Mouse (Mus musculus) neural tube, embryonic 13.5 days (tissue): Measurements from ENCODE around the gene Ergic1. TPM values are rescaled to one million over a fixed set of nuclear protein-coding genes. Genes with fewer than 3 reads are reported as not detected.

Experiments used
- ATAC-seq: fragments of 200-750 bp; cut with Nextera tagmentation; 2 replicates; pipeline ENCODE4 v1.8.0; 2017; ENCODE audit warnings: low read depth, mild to moderate bottlenecking, moderate TSS enrichment, moderate library complexity
- H3K27ac ChIP-seq: fragments of 300-500 bp; sonication (generic); replicated peaks from 2 replicates; pipeline ENCODE4 v1.5.1; 2015; ENCODE audit warnings: moderate library complexity, mild to moderate bottlenecking, inconsistent platforms
- H3K27me3 ChIP-seq: fragments of 300-500 bp; sonication (generic); 2 replicates; pipeline ENCODE4 v1.6.1; 2015; ENCODE audit warnings: mild to moderate bottlenecking, inconsistent platforms
- H3K36me3 ChIP-seq: fragments of 300-500 bp; sonication (generic); 2 replicates; pipeline ENCODE4 v1.6.1; 2015; ENCODE audit warnings: mild to moderate bottlenecking, inconsistent platforms
- H3K4me1 ChIP-seq: fragments of 300-500 bp; sonication (generic); replicated peaks from 2 replicates; pipeline ENCODE4 v1.6.1; 2015; ENCODE audit warnings: inconsistent platforms
- H3K4me2 ChIP-seq: fragments of 300-500 bp; sonication (generic); 2 replicates; pipeline ENCODE4 v1.6.1; 2015; ENCODE audit warnings: inconsistent platforms, mild to moderate bottlenecking, moderate library complexity
- H3K4me3 ChIP-seq: fragments of 300-500 bp; sonication (generic); 2 replicates; pipeline ENCODE4 v1.5.1; 2015; ENCODE audit warnings: mild to moderate bottlenecking, inconsistent platforms
- H3K9ac ChIP-seq: fragments of 300-500 bp; sonication (generic); 2 replicates; pipeline ENCODE4 v1.6.1; 2015; ENCODE audit warnings: moderate library complexity, mild to moderate bottlenecking, inconsistent platforms
- H3K9me3 ChIP-seq: fragments of 300-500 bp; sonication (generic); 2 replicates; pipeline ENCODE4 v1.6.1; 2016; ENCODE audit warnings: inconsistent platforms
- WGBS: fragments of 180-500 bp; shearing (Covaris S2); methylation state at CpG from one replicate; pipeline ENCODE4 v1.1.7; 2015; 5-methylcytosine and 5-hydroxymethylcytosine counted together
- microRNA-seq: library from miRNA; unstranded; fragments of <30 nt; microRNA quantifications from one replicate; pipeline ENCODE4, GENCODE M21; 2016
- polyA plus RNA-seq: library from polyadenylated mRNA; unstranded; fragments of >200 nt; fragmentation: Nextera tagmentation; extraction: Ambion mirVana; gene quantifications from 2 replicates; pipeline ENCODE4 v1.2.1, GENCODE M21; 2015

Ergic1 gene
- polyA plus RNA-seq, 1 experiment from 2014 or later, result 91.0 TPM

- H3K36me3 ChIP-seq, result peaks cover 60% of the 10 kb centered on the region
- no peak overlapping the region for H3K4me2 ChIP-seq
- ATAC-seq, result no peak
These were observed 141.3 kb downstream of the Ergic1 start for GRCm38 (mm10) chr17:26702621-26703020.

GRCm38 (mm10) chr17:26703671-26704070 is 142.4 kb downstream of the Ergic1 start:
- no peak overlapping the region for H3K27ac ChIP-seq

More at GRCm38 (mm10) chr17:26702621-26703020, 141.3 kb downstream of the Ergic1 start:
- Histone ChIP-seq H3K9ac (no peak overlapping the region), H3K4me1 (peaks cover 8% of the 10 kb centered on the region), H3K27me3 (no peaks in the 10 kb centered on the region), H3K9me3 (no peaks in the 10 kb centered on the region), H3K4me3 (no peak overlapping the region), H3K27ac (no peak overlapping the region)
- 92% methylated on average over 4 of the region's 4 CpGs for WGBS

DNA sequence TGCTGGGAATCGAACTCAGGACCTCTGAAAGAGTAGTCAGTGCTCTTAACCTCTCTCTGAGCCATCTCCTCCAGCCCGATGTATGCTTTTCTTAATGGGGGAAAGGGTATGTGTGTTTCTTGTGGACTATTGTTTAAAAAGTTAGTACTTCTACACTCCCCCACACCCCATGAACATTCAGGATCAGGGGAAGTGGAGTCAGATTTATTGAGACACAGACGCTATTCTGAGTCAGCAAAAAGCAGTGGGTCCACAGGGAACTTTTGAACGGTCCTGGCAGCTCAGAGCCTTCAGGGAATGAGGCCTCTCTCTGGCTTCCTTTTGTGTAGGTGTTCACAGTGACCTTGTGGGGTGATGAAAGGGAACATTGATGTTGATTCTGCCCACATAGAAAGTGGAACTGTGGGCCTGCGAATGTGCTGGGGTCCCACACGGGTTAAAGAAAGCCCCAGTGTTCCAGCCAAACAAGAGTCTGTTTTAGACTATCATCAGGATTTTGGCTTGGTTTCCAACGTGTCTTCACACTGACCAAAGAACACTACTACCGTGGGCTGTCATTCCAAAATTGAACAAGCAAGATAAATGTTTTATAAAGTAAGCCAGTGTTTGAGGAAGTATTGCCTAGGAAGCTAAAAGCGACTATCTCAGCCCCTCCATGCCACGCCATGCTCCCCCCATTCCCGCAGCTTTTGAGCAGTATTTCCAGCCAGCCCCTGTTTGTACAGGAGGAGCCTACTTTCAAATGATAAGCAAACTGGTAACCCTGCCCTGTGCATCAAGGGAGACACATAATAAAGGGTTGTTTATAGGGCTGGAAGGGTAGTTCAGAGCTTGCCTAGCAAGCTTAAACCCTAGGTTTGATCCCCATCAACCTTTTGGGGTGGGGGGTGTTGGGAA is 144.4 kb downstream of the Ergic1 start:
- Histone ChIP-seq H3K36me3 (peaks cover 30% of the 10 kb centered on the region), H3K4me3 (no peak overlapping the region), H3K27ac (peak overlapping the region; percentile 49; the same call in 1 of the 2 replicates), H3K4me1 (peaks cover 18% of the 10 kb centered on the region), H3K9ac (no peak overlapping the region), H3K4me2 (no peak overlapping the region), H3K9me3 (no peaks in the 10 kb centered on the region), H3K27me3 (no peaks in the 10 kb centered on the region)
- 68% methylated on average over 11 of the region's 11 CpGs for WGBS
- no peak for ATAC-seq

More at GRCm38 (mm10) chr17:26703671-26704070, 142.4 kb downstream of the Ergic1 start:
- Histone ChIP-seq H3K4me1 (peaks cover 8% of the 10 kb centered on the region), H3K36me3 (peaks cover 50% of the 10 kb centered on the region), H3K4me2 (no peak overlapping the region), H3K4me3 (no peak overlapping the region), H3K27me3 (no peaks in the 10 kb centered on the region), H3K9me3 (no peaks in the 10 kb centered on the region), H3K9ac (no peak overlapping the region)
- no peak for ATAC-seq
- 89% methylated on average over 4 of the region's 4 CpGs for WGBS

Small RNAs within 50 kb of the gene (microRNA-seq; reads per million reads assigned to microRNA genes)
- not detected for gene Gm22420

Other genes starting within 250 kb of the Ergic1 start
- gene Neurl1b, start 146.7 kb upstream of the Ergic1 start, polyA plus RNA-seq, result 0.47 and 0.49 TPM in 2 replicates
- gene Dusp1, start 639 bp downstream of the Ergic1 start, polyA plus RNA-seq, result 32.5 and 36.8 TPM in 2 replicates
- 126 and 130 TPM in 2 replicates for gene Atp6v0e, start 101.7 kb downstream of the Ergic1 start, polyA plus RNA-seq
- 9.9 and 11.4 TPM in 2 replicates for gene Crebrf, start 154.2 kb downstream of the Ergic1 start, polyA plus RNA-seq
- gene Bnip1, start 219.6 kb downstream of the Ergic1 start, polyA plus RNA-seq, result 46.2 and 47.9 TPM in 2 replicates